Mouse (Mus musculus): ENCODE results near the gene Slc4a3.

The Slc4a3 gene

DNA sequence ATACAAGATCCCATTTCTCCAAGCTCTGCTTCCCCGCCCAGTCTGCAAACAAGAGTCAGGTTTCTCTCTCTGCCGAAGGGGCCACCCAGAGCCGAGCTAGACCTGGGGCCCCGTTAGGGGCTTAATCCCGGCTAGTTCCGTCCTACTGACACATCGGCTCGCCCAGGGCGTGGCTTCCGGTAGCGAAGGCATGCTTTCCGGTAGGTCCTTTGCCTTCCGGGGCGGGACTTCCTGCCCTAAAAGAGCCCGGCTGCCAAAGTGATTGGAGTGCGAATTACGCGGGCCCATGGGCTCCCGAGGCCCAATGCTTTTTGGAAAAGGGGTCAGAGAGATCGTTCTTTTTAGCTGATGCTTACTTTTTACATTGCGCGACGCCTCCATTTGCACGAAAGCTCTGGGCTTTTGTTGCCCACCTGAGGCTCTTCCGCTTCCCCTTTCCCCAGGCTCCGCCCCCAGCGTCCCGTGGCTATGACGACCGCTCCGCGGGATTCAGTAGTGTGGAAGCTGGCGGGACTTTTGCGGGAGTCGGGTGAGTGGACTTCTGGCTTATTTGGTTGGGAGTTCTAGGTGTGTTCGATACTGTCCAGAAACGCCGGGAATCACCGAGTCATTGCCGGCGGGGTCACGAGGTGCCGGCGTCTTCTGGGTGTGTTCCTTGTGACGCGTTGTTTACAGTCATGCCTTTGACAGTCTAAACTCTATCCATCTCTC lies 24.6 kb upstream of the Slc4a3 start, which contains the start of gene Stk11ip:
Gene Stk11ip (plus strand): TSS at position 209 of the 711 bp plus-strand sequence.
- DNase-seq (ENCODE audit: extremely low spot score, low read depth, low spot score) = peak; percentile 89

DNA sequence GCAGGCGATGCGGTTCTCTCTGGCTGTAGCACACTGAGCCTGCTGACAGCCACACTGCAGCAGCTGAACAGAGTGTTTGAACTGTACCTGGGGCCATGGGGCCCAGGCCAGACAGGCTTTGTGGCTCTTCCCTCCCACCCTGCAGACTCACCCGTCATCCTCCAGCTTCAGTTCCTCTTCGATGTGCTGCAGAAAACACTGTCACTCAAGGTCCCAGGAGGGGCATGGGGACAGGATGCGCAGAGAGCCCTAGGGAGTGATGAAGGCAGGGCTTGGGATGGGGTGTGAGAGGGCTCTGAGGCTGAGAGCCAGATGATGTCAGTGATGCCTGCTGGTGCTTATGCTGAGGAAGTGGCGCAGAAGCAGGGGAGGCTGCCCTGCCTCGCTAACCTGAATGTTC lies 21.4 kb upstream of the Slc4a3 start:
- DNase-seq (ENCODE audit: extremely low spot score, low read depth, low spot score) = no peak

DNA sequence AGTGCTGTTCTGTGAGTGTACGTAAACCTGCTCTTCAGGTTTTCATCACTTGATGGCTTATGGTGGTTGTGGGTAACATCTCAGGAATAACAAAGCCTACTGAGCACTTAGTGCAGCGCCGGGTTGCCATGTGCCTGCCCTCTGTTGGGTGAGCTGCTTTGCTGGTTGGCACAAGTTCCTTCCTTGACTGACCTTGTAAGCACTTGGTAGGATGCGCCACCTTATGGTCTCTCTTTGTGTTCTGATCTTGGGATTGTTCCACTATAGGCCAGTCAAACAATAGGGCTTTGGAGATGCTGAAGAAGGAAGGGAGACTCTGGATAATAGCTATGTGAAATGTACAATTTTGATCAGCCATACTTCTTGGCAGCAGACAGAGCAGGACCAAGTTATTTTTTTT lies 15.5 kb upstream of the Slc4a3 start:
- DNase-seq (ENCODE audit: extremely low spot score, low read depth, low spot score) = no peak

DNA sequence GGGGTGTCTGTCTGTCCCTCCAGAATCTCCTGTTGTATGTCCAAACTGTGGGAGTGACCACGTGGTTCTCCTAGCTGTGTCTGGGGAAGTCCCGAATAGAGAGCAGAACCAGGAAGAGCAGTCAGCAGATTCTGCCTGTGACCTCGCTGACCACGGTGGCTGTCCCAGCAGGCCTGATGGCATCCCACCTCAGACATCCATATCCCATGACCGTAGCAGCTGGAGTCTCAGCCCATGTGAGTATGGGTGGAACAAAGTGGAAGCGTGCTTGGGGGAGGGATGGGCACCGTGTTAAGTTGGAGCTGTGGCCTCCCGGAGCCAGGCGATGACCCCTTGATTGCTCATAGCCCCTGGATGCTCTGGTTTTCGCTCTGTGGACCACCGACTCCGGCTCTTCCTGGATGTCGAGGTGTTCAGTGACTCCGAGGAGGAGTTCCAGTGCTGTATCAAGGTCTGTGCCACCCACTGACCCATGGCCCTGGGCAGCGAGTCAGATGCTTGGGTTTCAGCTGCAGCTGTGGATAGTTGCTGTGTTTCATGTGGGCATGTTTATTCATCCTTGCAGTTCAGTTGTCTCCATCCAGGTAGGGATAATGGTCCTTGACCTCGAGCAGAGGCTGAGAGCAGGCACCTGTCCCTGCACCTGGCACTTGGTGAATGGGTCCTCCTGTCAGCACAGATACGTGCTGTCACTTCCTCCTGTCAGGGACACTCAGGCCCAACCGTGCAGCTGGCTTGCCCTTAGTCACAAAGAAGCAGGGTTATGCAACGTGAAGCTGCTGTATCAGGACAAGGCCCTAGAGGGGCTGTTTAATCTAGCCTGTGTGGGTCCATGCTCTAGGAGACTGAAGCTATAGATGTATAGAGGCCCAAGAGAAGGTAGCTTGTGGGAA lies 13.5 kb upstream of the Slc4a3 start:
- no peak for DNase-seq (ENCODE audit: extremely low spot score, low read depth, low spot score)

DNA sequence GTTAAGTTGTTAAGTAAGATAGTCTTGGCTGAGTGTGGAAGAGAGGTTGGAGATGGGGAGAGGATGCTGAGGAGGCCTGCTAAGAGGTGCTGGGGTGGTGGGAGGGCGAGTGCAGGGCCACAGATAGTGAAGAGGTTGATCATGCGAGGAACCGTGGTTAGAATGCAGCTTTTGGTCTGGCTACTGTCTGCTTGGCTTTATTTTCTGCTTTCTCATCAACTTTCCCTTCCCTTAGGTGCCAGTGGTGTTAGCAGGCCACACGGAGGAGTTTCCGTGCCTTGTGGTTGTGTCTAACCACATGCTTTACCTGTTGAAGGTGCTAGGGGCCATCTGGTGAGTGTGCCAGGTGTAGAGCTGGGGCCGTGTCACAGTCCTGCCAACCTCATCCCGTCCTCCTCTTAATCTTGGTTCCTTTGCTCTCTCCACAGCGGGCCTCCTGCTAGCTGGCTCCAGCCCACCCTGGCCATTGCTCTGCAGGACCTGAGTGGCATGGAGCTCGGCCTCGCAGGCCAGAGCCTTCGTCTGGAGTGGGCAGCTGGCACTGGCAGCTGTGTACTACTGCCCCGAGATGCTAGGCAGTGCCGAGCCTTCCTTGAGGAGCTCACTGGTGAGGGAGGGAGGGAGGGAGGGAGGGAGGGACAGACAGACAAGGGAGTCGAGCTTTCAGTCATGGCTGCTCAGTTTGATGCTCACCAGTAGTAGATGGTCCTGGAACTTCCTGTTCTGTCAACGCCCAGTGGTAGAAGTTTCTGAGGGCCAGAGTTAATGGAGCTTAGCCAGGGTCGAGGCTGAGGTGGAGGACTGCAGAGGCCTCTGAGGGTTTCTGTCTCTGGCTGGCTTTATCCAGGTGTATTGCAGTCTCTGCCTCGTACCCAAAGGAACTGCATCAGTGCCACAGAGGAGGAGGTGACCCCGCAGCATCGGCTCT lies 12.5 kb upstream of the Slc4a3 start:
- DNase-seq (ENCODE audit: extremely low spot score, low read depth, low spot score) = no peak

DNA sequence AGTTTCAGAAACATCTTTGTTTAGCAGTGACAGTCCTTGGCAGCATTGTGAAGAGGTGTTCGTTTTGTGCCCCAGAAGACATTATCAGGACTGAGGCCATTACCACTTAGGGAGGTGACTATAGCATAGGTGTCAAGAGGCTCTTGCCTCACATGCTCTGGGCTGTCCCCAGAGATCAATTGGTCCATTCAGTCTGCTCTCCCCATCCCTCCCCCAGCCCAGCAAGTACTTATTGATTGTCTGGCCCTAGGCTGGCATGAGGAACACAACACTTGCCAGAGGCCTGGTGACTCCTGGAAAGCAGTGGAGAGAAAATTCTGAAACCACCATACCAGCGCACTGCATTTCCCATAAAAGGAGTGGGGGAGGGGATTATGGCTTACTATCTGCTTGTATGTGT lies 8.5 kb upstream of the Slc4a3 start:
- no peak for DNase-seq (ENCODE audit: extremely low spot score, low read depth, low spot score)

DNA sequence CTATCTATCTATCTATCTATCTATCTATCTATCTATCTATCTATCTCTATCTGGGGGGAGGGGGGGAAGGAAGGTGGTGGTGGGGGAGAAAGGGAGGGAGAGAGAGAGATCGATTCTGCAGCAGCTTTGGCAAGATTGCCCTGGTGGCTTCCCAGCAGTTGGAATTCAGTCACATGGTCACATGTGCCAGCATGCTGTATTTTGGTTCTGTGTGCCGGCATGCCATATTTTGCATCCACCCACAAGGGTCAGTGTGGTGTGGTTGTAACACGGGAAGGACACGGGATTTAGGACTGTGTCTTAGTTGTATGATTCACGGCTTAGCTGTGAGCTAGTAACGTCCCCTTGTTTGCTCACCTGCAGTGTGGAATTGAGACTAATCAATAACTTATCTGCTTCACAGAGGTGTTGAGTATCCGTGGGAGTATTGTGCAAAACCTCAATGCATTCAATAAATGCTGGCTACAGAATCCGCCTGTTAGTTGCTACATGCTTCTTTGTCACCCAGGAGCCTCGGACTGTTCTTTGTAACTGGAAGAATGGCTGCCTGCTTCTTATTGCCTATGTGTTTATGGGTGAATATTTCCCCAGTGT lies 7.4 kb upstream of the Slc4a3 start:
- no peak for DNase-seq (ENCODE audit: extremely low spot score, low read depth, low spot score)

- no peak for DNase-seq (ENCODE audit: extremely low spot score, low read depth, low spot score)
Measured at GRCm38 (mm10) chr1:75541496-75541895, 4.6 kb upstream of the Slc4a3 start.

DNA sequence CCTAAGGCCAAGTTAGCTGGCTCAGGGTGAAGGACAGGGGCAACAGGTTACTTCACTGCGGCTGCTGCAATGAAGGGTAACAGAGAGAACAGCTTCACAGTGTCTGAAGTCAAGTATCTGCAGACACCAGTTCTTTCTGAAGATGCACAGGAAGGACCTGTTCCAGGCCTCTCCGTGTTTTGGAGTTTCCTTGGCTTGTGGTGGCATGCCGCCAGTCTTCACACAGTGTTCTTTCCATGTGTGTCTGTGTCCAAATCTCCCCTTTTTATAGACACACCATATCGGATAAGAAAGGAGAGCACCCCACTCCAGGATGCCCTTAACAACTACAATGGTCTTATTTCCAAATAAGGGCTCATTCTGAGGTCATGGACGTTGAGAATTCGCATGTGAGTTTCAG lies 1.7 kb upstream of the Slc4a3 start:
- DNase-seq (ENCODE audit: extremely low spot score, low read depth, low spot score) = no peak

DNA sequence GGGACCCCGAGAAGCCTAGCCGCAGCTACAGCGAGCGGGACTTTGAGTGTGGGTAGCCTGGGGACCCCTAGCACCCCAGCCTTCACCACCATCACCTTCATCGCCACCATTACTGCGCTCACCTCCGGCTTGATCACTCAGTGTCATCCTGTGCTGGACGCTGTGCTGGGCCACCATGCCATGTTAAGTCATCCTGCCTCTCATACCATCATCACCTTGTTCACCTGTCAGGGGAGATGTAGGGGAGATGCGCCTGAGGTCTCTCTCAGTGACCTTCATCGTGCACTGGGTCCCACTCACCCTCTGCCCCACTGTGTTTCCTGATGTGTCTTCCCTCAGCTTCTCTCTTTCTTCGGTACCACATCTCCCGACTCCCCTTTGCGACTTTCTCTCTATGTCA lies 1.3 kb downstream of the Slc4a3 start:
- no peak for DNase-seq (ENCODE audit: extremely low spot score, low read depth, low spot score)

- DNase-seq (ENCODE audit: extremely low spot score, low read depth, low spot score) = no peak
Measured at GRCm38 (mm10) chr1:75548083-75548482, 2.0 kb downstream of the Slc4a3 start.

DNA sequence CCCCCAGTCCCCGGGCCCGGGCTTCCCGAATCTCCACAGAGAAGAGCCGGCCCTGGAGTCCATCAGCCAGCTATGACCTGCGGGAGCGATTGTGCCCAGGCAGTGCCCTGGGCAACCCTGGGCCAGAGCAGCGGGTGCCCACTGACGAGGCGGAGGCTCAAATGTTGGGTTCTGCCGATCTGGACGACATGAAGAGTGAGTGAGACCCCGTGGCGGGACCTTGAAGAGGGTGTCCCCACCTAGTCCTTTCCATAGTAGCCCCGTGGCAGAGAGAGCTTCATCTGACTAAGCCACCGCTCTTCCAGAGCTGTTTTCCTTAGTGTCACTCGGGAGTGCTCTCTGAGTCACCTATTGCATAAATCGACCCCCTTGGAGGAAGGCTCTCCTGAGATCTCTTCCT lies 2.8 kb downstream of the Slc4a3 start:
- DNase-seq (ENCODE audit: extremely low spot score, low read depth, low spot score) = no peak

GRCm38 (mm10) chr1:75549289-75550279 lies 3.5 kb downstream of the Slc4a3 start:
- DNase-seq (ENCODE audit: extremely low spot score, low read depth, low spot score) = no peak

DNA sequence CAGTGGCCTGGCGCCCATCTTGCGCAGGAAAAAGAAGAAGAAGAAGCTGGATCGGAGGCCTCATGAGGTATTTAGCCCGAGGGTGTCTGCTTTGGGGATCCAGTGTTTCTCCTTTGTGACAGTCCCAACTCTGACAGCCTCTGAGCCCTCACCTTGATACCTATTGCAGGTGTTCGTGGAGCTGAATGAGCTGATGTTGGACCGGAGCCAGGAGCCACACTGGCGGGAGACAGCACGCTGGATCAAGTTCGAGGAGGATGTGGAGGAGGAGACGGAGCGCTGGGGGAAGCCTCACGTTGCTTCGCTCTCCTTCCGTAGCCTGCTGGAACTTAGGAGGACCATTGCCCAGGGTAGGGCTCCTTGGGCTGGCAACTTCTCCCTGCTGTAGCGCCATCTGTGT lies 4.5 kb downstream of the Slc4a3 start:
- DNase-seq (ENCODE audit: extremely low spot score, low read depth, low spot score) = no peak

DNA sequence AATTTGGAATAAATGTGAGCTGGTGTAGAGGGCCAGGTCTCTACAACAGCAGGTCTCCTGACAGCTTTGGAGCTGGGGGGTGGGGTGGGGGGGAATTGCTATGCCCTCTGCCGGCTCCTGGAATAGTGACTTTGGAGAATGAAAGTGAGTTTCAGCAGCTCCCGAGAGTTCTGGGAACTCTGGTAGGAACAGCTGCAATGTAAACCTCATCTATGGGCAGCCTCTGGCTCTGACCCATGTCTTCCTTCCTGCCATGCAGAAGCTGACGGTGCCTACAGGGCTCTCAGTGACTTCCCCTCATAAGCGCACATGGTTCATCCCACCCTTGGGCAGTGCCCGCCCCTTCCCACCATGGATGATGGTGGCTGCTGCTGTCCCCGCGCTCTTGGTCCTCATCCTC lies 9.6 kb downstream of the Slc4a3 start:
- DNase-seq (ENCODE audit: extremely low spot score, low read depth, low spot score) = no peak

- no peak for DNase-seq (ENCODE audit: extremely low spot score, low read depth, low spot score)
Measured at GRCm38 (mm10) chr1:75556143-75556781, 10.2 kb downstream of the Slc4a3 start.

DNA sequence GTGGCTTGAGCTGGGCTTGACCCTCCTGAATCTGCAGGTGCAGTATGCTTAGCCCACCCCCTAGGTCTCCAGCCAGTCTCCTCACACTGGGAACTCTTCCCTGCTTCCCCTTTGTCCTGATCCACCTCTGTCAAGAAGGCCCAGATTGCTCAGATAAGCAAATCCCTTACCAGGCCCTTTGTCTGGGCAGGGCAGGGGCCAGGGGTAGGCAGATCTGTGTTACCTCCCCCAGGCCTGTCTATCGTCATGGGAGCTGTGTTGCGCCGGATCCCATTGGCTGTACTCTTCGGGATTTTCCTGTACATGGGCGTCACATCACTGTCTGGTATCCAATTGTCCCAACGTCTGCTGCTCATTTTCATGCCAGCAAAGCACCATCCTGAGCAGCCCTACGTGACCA lies 11.0 kb downstream of the Slc4a3 start:
- no peak for DNase-seq (ENCODE audit: extremely low spot score, low read depth, low spot score)

DNA sequence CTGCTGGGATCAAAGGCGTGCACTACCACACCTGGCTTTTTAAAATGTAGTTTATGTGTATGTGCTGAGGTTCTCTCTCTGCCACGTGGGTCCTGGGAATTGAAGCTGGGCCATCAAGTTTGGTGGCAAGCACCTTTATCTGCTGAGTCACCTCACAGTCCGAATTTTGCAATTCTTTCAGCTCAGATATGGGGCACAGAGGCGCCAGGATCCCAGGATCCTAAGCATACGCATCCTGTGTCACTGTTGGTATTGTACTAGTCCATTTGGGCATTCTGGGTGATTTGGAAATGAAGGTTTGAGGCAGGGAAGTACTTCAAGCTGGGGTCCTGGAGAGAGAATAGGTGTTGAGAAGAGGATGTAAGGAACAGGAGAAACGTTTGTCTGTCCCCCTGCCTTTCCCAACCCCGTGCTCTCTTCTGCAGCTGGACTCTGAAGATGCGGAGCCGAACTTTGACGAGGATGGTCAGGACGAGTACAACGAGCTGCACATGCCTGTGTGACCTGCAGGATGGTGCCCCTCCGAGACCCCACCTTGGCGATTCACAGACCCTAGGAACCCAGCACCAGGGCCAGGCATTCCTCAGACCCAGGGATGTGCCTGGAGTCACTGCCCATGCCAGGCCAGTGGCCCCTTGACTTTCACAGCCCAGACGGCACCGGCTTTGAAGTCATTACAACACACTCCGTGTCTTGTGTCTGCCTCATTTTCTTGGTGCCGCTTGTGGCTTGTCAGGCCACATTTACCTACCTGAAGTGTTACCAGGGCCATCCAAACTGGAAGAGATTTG lies 12.5 kb downstream of the Slc4a3 start:
- DNase-seq (ENCODE audit: extremely low spot score, low read depth, low spot score) = no peak
